Mouse (Mus musculus) erythroblast, embryonic 14.5 days (primary cell): ENCODE data around the gene Mapkbp1. TPM values are rescaled to one million over a fixed set of nuclear protein-coding genes. Genes with fewer than 3 reads are reported as not detected.

Experiments used
- H3K27me3 ChIP-seq: 2 replicates; pipeline ENCODE4 v1.6.1; 2012; ENCODE audit warnings: inconsistent platforms; ENCODE audit not compliant: control insufficient read depth
- H3K36me3 ChIP-seq: 2 replicates; pipeline ENCODE4 v1.6.1; 2012; ENCODE audit warnings: mild to moderate bottlenecking, inconsistent platforms; ENCODE audit not compliant: control insufficient read depth
- H3K4me1 ChIP-seq: 2 replicates; pipeline ENCODE4 v1.6.1; 2012; ENCODE audit warnings: inconsistent platforms; ENCODE audit not compliant: control insufficient read depth
- H3K4me3 ChIP-seq: replicated peaks from 2 replicates; pipeline ENCODE3; 2012; ENCODE audit warnings: moderate library complexity, mild to moderate bottlenecking, inconsistent platforms
- H3K9me3 ChIP-seq: 2 replicates; pipeline ENCODE4 v1.6.1; 2012; ENCODE audit warnings: low read length, inconsistent platforms, mixed read lengths; ENCODE audit not compliant: control insufficient read depth
- GATA1 ChIP-seq: IDR thresholded peaks from 2 replicates; pipeline ENCODE4 v1.6.1; 2012; ENCODE audit warnings: low read length, inconsistent platforms, mixed read lengths
- TAL1 ChIP-seq: IDR thresholded peaks from 3 replicates; pipeline ENCODE4 v1.6.1; 2012; ENCODE audit warnings: low read length, inconsistent platforms, mixed read lengths
- polyA plus RNA-seq: library from polyadenylated mRNA; stranded (reverse); fragments of >175 nt; gene quantifications from 2 replicates; pipeline ENCODE4 v1.2.3, GENCODE M21; 2012

Gene Mapkbp1
- polyA plus RNA-seq, 1 experiment = 0.02 TPM

DNA sequence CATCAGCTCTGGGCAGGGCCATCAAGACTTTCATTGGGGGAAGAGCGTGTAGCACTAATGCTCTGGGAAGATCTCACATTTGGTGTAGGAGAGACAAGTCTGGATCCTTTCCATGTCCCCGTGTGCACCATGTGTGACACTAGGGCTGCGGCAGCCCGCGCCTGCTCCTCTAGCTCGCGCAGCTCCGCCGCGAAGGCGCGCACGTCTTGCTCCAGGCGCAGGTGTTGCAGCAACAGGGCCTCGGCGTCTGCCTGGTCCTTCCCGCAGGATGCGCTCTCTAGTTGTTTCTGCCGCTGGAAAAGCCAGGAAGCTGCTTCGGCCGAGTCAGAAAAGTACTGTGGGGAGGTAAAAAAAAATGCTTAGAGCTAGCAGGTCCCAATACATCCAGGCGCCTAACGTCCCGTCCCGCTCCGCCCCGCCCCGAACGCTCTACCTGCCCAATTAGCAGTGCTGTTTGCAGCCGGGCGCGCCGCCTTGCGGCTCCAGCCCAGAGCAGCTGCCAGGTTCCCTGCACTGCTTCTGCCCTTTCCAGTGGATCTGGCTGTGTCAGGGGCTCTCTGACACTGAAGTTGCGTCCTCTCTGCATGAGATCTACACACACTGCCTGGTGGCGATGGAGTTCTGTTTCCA, 103.7 kb downstream of the Mapkbp1 start:
- TF ChIP-seq TAL1 = no peak
- no peak for TF ChIP-seq GATA1
- Histone ChIP-seq H3K4me1 (no peaks in the 10 kb centered on the region), H3K27me3 (peaks cover 23% of the 10 kb centered on the region), H3K36me3 (no peaks in the 10 kb centered on the region), H3K4me3 (no peak overlapping the region), H3K9me3 (no peaks in the 10 kb centered on the region)

Other genes with a start within 250 kb of the Mapkbp1 start
- 0.05 and 0.06 TPM in 2 replicates for gene Itpka, start 230.4 kb upstream of the Mapkbp1 start, polyA plus RNA-seq
- gene Ltk, start 212.3 kb upstream of the Mapkbp1 start, polyA plus RNA-seq = not detected in 2 replicates
- 0.74 and 0.80 TPM in 2 replicates for gene Rpap1, start 185.2 kb upstream of the Mapkbp1 start, polyA plus RNA-seq
- gene Tyro3, start 175.0 kb upstream of the Mapkbp1 start, polyA plus RNA-seq = 0.01 TPM in 1 of 2 replicates, not detected in the other
- 0.01 and 0.02 TPM in 2 replicates for gene Mga, start 75.5 kb upstream of the Mapkbp1 start, polyA plus RNA-seq
- gene Jmjd7, start 54.8 kb downstream of the Mapkbp1 start, polyA plus RNA-seq = 0.44 and 0.82 TPM in 2 replicates
- gene Gm28042, start 54.8 kb downstream of the Mapkbp1 start, polyA plus RNA-seq = 0.01 TPM in 1 of 2 replicates, not detected in the other
- gene Pla2g4b, start 60.7 kb downstream of the Mapkbp1 start, polyA plus RNA-seq = 0.30 and 0.55 TPM in 2 replicates
- 0.67 and 1.1 TPM in 2 replicates for gene Ehd4, start 181.9 kb downstream of the Mapkbp1 start, polyA plus RNA-seq